8 mouse cellular contexts compared by ENCODE assay signal in genomic region chr19:40587491-40588292, GRCm38 (mm10). TPM values are rescaled to one million over a fixed set of nuclear protein-coding genes. Genes with fewer than 3 reads are reported as not detected.
DNase-seq lines count a peak whose midpoint lies in the region; ATAC-seq and TF ChIP-seq lines count a peak whose summit lies in the region.

No protein-coding gene starts in this region.

- WGBS in lung, embryonic 15.5 days, result under 1% methylated on average over 30 of the region's 30 CpGs
- 3% methylated on average over 30 of the region's 30 CpGs for WGBS in hindbrain, postnatal 0 days
- WGBS in neural tube, embryonic 12.5 days, result 5% methylated on average over 30 of the region's 30 CpGs

- no peaks in the 10 kb centered on the region for H3K27me3 ChIP-seq in lung, embryonic 15.5 days
- no peaks in the 10 kb centered on the region for H3K27me3 ChIP-seq in hindbrain, postnatal 0 days (ENCODE audit: insufficient read depth, low read length)
- no peaks in the 10 kb centered on the region for H3K27me3 ChIP-seq in neural tube, embryonic 12.5 days (replicated peaks)

- peak overlapping the region; percentile 77 for H3K4me3 ChIP-seq in lung, embryonic 15.5 days
- peak overlapping the region; percentile 76 for H3K4me3 ChIP-seq in hindbrain, postnatal 0 days (ENCODE audit: low read length)
- H3K4me3 ChIP-seq in neural tube, embryonic 12.5 days, result peak overlapping the region; percentile 70

- TF ChIP-seq CTCF in hindbrain, postnatal 0 days (IDR thresholded peaks at IDR 0.05; ENCODE audit: low read depth), result no peak

- no peaks in the 10 kb centered on the region for H3K9me3 ChIP-seq in lung, embryonic 15.5 days
- H3K9me3 ChIP-seq in hindbrain, postnatal 0 days (ENCODE audit: low read length), result no peaks in the 10 kb centered on the region
- no peaks in the 10 kb centered on the region for H3K9me3 ChIP-seq in neural tube, embryonic 12.5 days

- H3K36me3 ChIP-seq in lung, embryonic 15.5 days, result no peaks in the 10 kb centered on the region; the same call in none of the 2 replicates
- no peaks in the 10 kb centered on the region; the same call in 1 of the 2 replicates for H3K36me3 ChIP-seq in hindbrain, postnatal 0 days (ENCODE audit: insufficient read depth, low read length)
- 0 out of 2 replicates have a peak, but pooled peaks cover 16% of the 10 kb centered on the region for H3K36me3 ChIP-seq in neural tube, embryonic 12.5 days

- peaks cover 12% of the 10 kb centered on the region for H3K4me1 ChIP-seq in lung, embryonic 15.5 days
- peaks cover 8% of the 10 kb centered on the region for H3K4me1 ChIP-seq in hindbrain, postnatal 0 days (ENCODE audit: insufficient read depth, low read length)
- H3K4me1 ChIP-seq in neural tube, embryonic 12.5 days, result peaks cover 13% of the 10 kb centered on the region

- peak overlapping the region; percentile 3; the same call in 1 of the 2 replicates for H3K27ac ChIP-seq in lung, embryonic 15.5 days
- H3K27ac ChIP-seq in hindbrain, postnatal 0 days, result peak overlapping the region; percentile 78
- H3K27ac ChIP-seq in neural tube, embryonic 12.5 days, result no peak overlapping the region

- ATAC-seq in lung, embryonic 15.5 days (ENCODE audit: borderline replicate concordance, extremely low read depth, low FRiP score, low TSS enrichment), result no peak; the same call in 1 of the 2 replicates
- ATAC-seq in hindbrain, postnatal 0 days, result peak; percentile 75
- ATAC-seq in neural tube, embryonic 12.5 days (ENCODE audit: low FRiP score, low read depth), result peak; percentile 70

- no peak for DNase-seq in lung, adult 18-20 months
- peak; percentile 32 for DNase-seq in c-Kit-positive CD71-positive TER-119-positive erythroid progenitor cells, embryonic 14.5 days (ENCODE audit: low spot score)
- peak; percentile 43 for DNase-seq in hindbrain, postnatal 0 days (ENCODE audit: low spot score)
- no peak for DNase-seq in adrenal gland, adult 2 months
- DNase-seq in frontal cortex, postnatal 10 days (ENCODE audit: low spot score in 2 of 2), result no peak
- no peak for DNase-seq in thymus, postnatal 10 days (ENCODE audit: low spot score in 2 of 2)

- peak overlapping the region; percentile 64 for H3K9ac ChIP-seq in lung, embryonic 15.5 days
- H3K9ac ChIP-seq in hindbrain, postnatal 0 days (replicated peaks; ENCODE audit: low read length), result peak overlapping the region; percentile 65
- H3K9ac ChIP-seq in neural tube, embryonic 12.5 days, result peak overlapping the region; percentile 74

- H3K4me2 ChIP-seq in lung, embryonic 15.5 days, result peak overlapping the region; percentile 83
- H3K4me2 ChIP-seq in hindbrain, postnatal 0 days (ENCODE audit: low read depth, low read length), result peak overlapping the region; percentile 92
- peak overlapping the region; percentile 80 for H3K4me2 ChIP-seq in neural tube, embryonic 12.5 days (replicated peaks)

RNA-seq across cellular contexts. Expression of gene Aldh18a1, which starts 0.6 kb away (rescaled TPM):
- 59.3 and 60.8 TPM in 2 replicates for polyA plus RNA-seq in lung, embryonic 15.5 days (2015; fragmentation: Nextera tagmentation; extraction: Ambion mirVana)
- total RNA-seq in hindbrain, postnatal 0 days (2014; rRNA removed), result 57.0 and 57.7 TPM in 2 replicates
- 32.5 and 33.0 TPM in 2 replicates for polyA plus RNA-seq in hindbrain, postnatal 0 days (2015; fragmentation: Nextera tagmentation; extraction: Ambion mirVana)
- 76.2 and 77.5 TPM in 2 replicates for polyA plus RNA-seq in neural tube, embryonic 12.5 days (2016; fragmentation: Nextera tagmentation; extraction: Ambion mirVana)
- 10 to 100 TPM; 18.6 to 30.5 TPM for total RNA-seq in adrenal gland, adult 2 months (2021)
- 9.2 and 17.3 TPM in 2 replicates for polyA plus RNA-seq in adrenal gland, adult 2 months (2012; rRNA removed)

RNA-seq across cellular contexts. Expression of gene Tctn3, which starts 24.3 kb away (rescaled TPM):
- 10.8 and 11.8 TPM in 2 replicates for polyA plus RNA-seq in lung, embryonic 15.5 days (2015; fragmentation: Nextera tagmentation; extraction: Ambion mirVana)
- total RNA-seq in hindbrain, postnatal 0 days (2014; rRNA removed), result 32.9 and 39.4 TPM in 2 replicates
- polyA plus RNA-seq in hindbrain, postnatal 0 days (2015; fragmentation: Nextera tagmentation; extraction: Ambion mirVana), result 13.6 and 14.4 TPM in 2 replicates
- polyA plus RNA-seq in neural tube, embryonic 12.5 days (2016; fragmentation: Nextera tagmentation; extraction: Ambion mirVana), result 11.1 and 11.7 TPM in 2 replicates
- total RNA-seq in adrenal gland, adult 2 months (2021), result 1 to 10 TPM; 3.5 to 7.0 TPM
- 8.6 and 10.5 TPM in 2 replicates for polyA plus RNA-seq in adrenal gland, adult 2 months (2012; rRNA removed)

RNA-seq across cellular contexts. Expression of gene Entpd1, which starts 24.5 kb away (rescaled TPM):
- polyA plus RNA-seq in lung, embryonic 15.5 days (2015; fragmentation: Nextera tagmentation; extraction: Ambion mirVana), result 13.5 and 16.1 TPM in 2 replicates
- total RNA-seq in hindbrain, postnatal 0 days (2014; rRNA removed), result 8.2 and 12.4 TPM in 2 replicates
- polyA plus RNA-seq in hindbrain, postnatal 0 days (2015; fragmentation: Nextera tagmentation; extraction: Ambion mirVana), result 6.9 and 7.2 TPM in 2 replicates
- polyA plus RNA-seq in neural tube, embryonic 12.5 days (2016; fragmentation: Nextera tagmentation; extraction: Ambion mirVana), result 8.7 and 10.4 TPM in 2 replicates
- total RNA-seq in adrenal gland, adult 2 months (2021), result 10 to 100 TPM; 30.2 to 36.3 TPM
- polyA plus RNA-seq in adrenal gland, adult 2 months (2012; rRNA removed), result 3.9 and 5.5 TPM in 2 replicates

Comparison
In these comparisons a context has a peak if more than half of its experiments do, and no peak if none do; other contexts are left out.
1. DNase-seq: peak in c-Kit-positive CD71-positive TER-119-positive erythroid progenitor cells, embryonic 14.5 days (single experiment) and hindbrain, postnatal 0 days (single experiment); none in lung, adult 18-20 months (0 of 2), adrenal gland, adult 2 months (single experiment), frontal cortex, postnatal 10 days (0 of 2) and thymus, postnatal 10 days (0 of 2).
2. Peak in every context shown above with its lines, with median percentiles within 50 percentile points of each other: H3K4me2 ChIP-seq, H3K4me3 ChIP-seq and H3K9ac ChIP-seq.